Mouse (Mus musculus): ENCODE results near the gene Slain1. TPM values are rescaled to one million over a fixed set of nuclear protein-coding genes. Genes with fewer than 3 reads are reported as not detected.
"Not testable (repeated sequence)": the region's sequence is repeated elsewhere in the genome, so short reads cannot be mapped to it uniquely, and the experiment has no call there.

Gene Slain1
- total RNA-seq, 2 experiments from 2014 or later, result 1.9 to 2.5 TPM

DNA sequence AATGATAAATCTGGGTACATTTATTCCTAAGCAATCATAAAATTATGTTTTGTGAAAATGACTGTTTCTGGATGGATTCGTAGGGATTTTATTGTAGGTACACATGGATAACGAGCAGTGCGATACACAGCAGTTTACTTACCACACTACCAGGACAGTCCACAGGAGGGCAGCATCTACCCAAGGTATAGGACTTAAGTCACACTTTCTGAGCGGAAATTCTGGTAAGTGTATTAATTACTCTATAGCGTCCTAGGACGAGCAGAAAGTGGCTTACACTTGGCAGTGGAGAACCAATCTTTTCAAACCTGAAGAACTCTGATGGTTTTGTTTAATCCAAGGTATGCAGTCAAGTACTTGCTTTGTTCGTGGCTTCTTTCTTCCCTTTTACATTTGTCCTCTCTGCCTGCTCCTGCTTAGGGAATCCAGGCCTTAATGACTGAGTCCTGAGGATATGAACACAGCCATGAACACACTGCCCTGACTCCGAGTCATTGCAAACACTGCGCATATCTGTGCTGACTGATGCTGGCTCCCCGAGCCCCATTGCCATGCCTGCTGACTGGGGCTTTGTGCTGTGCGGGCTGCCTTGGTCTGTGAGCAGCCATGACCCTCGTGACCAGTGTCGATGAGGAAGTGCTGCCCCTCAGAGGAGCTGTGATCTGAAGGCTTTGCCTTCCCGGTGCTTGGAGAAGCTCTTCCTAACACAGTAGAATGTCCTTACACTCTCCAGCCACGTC lies 69.0 kb downstream of the Slain1 start:
- ATAC-seq (replicated peaks; ENCODE audit: low FRiP score, poor library complexity, severe bottlenecking), result peak; percentile 75

DNA sequence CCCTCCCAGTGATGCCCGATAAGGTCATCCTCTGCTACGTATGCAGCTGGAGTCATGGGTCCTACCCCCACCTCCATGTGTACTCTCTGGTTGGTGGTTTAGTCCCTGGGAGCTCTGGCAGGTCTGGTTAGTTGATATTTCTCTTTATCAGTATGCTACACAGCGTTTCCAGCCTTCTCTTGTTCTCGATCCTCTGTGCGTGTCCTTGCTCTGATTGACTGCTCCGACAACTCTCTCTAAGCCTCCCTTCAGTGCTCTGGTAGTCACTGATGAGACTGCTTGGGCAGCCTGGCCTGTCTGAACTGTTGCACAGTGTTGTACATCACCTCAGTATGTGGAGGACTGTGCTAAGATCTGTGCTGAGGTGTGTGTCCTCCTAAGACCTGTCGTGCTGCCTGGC lies 70.1 kb downstream of the Slain1 start:
- no peak for ATAC-seq (replicated peaks; ENCODE audit: low FRiP score, poor library complexity, severe bottlenecking)

DNA sequence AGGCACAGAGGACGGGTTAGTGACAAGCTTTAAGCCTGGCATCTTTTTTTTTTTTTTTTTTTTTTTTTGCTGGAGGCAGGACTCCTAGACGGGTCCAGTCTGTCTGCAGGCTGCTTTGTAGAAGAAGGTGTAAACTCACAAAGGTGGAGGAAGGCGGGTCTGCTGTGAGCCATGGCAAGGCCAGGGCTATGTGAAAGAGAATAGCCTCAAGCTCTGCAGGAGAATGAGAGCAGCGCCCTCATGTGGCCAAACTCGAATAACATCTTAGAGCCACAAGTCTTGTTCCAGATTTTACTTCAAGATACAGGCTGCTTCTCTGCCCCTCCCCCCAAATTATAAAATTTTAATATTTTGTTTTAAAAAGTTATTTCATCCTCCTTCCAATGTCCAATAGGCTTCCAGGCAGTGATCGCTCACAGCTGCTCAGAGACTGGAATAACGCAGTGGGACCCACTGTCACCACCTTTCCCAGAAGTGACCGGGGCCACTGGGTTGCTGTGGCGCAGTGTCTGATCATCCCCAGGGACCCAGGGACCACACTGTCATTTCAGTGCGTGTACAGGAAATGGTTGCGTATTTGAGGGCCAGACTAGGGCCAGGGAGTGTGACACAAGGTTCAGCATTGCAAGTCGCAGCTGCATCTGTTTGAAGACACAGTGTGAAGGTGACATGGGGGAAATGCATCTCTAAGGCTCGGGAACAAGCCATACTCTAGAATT lies 70.8 kb downstream of the Slain1 start:
- ATAC-seq (replicated peaks; ENCODE audit: low FRiP score, poor library complexity, severe bottlenecking), result no peak

DNA sequence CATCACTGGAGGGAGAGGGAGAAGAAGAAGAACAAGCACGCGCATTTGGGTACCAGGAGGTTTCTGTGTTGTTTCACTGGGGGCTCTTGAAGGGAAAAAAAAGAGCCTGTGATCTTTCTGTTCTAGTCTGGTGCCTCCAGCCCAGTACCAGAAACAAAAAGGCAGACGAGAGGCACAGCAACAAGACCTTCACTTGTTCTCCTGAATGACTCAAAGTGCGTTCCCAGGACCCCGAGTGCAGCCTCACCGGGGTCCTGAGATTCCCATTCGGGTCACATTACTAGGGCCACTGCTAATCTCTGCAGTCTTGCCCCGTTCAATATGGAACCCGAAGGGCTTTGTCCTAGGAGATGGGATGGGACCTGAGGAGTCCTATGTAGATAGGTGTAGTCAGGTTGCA lies 73.3 kb downstream of the Slain1 start:
- ATAC-seq (replicated peaks; ENCODE audit: low FRiP score, poor library complexity, severe bottlenecking), result no peak

DNA sequence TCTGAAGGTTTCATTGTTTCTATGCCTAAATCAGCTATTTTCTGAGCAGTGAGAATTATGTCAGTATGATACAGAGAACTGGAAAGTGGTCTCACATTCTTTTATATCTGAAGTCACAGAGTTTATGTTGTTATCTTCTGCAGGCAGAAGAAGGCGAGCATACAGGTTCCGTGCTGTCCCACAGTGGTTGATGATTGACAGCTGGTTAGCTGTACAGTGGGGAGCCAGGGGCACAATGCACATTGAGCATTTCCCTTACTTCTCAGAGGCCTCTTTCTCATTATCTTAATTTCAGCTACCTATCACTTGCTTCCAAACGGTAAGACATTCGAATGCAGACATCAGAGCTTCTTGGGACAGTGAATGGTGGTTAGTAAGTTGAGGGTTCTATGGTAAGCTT lies 73.8 kb downstream of the Slain1 start:
- ATAC-seq (replicated peaks; ENCODE audit: low FRiP score, poor library complexity, severe bottlenecking), result no peak

DNA sequence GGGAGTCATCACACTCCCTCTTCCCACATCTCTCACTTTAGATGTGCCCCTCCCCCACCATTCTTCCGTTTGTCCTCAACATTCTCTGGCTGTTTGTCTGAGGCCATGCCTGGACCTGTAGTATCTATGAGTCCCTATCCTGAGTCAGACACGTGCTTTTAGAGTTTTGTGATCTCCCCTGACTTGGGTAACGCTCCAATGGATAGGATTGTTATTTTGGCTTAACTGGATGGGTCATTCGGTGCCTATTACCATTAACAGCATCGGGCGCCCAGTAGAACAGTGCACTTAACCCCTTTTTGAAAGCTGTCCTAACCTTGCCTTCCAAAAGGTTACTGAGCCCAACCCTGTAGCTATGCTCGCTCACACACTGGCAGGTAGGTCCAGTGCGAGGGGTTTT lies 78.5 kb downstream of the Slain1 start:
- no peak for ATAC-seq (replicated peaks; ENCODE audit: low FRiP score, poor library complexity, severe bottlenecking)

DNA sequence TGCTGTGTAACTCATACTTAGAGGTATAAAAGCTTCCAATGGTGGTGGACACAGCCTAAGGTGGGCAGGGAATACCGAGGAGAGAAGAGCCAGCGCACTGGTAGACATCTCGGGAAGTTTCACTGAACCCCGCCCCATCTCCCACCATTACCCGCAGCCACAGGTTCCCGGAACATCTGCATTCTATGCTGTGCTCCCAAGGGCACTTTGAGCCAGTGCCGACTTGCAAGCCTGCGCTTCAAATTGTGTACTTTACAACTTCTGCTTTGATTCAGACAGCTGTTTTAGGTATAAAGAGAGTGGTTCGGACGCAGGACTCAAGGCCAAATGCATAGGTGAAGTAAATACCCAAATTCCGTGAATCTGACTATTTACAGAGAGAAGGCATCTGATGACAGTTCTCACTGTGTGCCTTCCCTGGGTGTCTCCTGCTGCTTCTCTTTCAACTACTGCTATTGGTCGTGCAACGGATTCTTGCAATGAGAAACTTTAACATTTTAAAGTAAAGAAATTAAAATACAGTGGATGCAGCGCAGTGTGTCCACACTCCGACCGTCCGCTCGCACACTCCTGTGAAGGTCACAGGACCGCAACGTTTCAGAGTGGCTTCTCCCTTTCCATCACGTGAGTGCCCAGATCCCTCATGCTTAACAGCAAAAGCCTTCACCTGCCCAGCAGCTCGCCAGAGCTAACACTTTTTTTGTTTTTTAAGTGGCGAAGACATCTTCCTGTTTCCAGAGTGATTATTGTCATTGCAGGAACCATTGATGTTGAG lies 79.1 kb downstream of the Slain1 start:
- no peak for ATAC-seq (replicated peaks; ENCODE audit: low FRiP score, poor library complexity, severe bottlenecking)

DNA sequence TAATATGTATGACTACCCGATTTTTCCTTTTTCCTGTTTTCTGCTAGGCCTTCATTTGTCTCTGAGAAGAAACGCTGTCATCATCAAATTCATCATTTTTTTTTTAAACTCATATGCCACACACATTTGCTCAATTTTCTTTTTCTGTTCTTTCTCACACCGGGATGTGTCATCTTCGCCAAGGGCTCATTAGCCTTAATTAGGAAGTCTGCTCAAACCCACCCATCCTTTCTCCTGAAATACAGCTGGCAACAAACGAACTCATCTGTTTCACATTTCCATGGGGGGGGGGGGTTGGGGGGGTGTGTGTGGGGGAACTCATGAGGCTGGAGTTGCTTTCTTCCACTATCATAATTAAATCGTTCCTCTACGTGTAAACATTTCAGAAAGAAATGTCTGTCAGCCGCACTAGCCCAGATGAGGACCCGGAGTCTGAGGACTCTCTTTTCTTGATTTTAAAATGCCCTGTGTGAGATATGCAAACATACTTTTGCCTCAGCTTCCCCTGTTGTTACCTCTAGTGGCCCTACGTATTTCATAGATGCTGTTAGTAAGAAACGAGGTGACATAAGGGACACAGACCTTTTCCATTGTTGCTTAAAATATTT lies 79.8 kb downstream of the Slain1 start:
- no peak for ATAC-seq (replicated peaks; ENCODE audit: low FRiP score, poor library complexity, severe bottlenecking)

DNA sequence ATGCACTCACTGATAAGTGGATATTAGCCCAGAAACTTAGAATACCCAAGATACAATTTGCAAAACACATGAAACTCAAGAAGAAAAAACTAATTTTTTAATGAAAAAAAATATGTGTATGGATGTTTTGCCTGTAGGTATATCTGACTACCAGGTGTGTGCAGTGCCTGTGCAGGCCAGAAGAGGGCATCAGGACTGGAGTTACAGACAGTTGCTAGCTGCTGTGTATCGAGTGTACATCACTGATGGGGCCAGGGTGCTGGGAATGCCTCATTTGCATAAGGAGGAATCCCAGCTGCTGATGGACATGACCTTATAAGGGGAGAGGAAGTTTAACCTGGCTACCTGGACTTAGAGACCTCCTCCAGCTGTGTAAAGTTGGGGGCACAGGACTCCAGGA lies 82.6 kb downstream of the Slain1 start:
- ATAC-seq (replicated peaks; ENCODE audit: low FRiP score, poor library complexity, severe bottlenecking), result no peak

DNA sequence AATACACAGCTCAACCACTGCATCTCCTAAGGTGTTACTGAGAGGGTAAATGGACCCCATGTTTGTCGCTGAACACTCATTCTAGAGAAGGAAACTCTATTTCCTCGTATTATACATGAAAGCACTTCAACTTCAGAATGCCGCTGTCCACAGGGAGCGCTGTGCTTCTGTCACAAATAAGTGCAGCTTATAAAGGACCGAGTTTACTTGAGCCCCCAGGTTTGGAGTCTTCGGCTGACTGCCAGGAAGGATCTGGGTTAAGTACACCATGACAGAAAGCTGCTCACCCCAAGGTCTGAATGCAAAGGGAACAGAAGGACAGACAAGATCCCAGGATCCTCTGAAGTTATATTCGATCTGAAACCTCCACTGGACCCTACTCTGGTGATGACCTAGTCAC lies 91.2 kb downstream of the Slain1 start:
- ATAC-seq (replicated peaks; ENCODE audit: low FRiP score, poor library complexity, severe bottlenecking), result no peak

DNA sequence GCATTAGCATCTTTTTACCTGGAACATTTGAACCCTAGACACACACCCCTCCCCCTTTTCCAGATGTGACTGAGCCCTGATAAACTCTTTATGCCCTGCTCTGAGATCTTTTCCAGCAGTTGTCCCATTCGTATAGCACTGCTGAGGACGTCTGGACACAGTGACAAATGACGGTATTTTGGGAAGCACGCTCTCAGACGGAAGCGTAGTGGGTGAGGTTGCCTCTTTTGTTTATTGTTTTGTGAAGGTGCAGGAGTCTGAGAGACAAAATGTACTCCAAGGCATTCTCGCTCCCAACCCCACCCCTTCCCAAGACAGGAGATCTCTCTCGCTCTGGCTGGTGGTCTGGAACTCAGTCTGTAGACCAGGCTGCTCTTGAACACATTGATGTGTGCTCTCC lies 92.1 kb downstream of the Slain1 start:
- ATAC-seq (replicated peaks; ENCODE audit: low FRiP score, poor library complexity, severe bottlenecking), result no peak

DNA sequence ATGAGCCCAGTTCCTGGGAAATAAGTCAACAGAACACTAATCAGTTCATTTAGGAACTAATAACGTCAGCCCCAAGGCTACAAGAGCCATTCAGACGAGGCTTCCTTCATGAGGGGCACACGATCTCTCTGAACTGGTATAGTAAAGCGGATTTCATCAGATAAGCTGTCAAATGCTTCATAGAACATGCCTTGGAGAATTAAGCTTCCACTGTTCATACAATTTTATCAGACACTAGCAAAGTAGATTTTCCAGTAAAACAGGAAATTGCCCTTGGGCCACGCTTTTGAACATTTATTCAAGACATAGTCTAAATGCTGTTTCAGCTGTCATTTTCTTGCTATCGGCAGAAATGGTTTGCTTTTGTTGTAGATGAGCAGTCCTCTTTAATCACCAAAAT lies 97.3 kb downstream of the Slain1 start:
- ATAC-seq (replicated peaks; ENCODE audit: low FRiP score, poor library complexity, severe bottlenecking), result no peak

DNA sequence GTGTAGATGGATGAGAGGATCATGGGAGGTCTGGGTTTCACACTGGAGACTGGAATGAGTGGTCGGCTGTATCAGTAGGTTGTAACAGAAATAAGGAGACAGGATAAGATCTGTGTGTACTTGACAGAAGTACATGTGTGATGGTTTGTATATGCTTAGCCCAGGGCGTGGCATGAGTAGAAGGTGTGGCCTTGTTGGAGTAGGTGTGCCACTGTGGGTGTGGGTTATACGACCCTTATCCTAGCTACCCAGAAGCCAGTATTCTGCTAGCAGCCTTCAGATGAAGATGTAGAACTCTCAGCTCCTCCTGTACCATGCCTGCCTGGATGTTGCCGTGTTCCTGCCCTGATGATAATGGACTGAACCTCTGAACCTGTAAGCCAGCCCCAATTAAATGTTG lies 100.6 kb downstream of the Slain1 start:
- not testable (repeated sequence) for ATAC-seq (replicated peaks; ENCODE audit: low FRiP score, poor library complexity, severe bottlenecking)

DNA sequence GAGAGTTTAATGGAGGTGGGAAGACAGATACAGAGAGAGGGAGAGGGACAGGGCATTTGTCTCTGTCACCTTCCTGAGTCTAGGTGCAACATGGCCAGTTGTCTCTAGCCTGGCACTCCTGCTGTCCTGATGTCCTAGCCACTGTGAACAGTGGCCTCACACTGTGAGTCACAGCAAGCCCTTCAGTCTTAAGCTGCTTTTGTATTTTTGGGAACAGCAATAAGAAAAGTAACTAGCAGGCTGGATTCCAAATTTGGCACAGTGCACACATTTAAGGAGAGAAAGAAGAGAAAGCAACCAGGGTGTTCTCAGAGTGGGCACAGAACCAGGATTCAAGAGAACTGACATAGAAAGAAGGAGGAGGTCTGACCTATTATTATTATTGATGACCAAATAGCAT lies 101.4 kb downstream of the Slain1 start:
- ATAC-seq (replicated peaks; ENCODE audit: low FRiP score, poor library complexity, severe bottlenecking), result no peak

DNA sequence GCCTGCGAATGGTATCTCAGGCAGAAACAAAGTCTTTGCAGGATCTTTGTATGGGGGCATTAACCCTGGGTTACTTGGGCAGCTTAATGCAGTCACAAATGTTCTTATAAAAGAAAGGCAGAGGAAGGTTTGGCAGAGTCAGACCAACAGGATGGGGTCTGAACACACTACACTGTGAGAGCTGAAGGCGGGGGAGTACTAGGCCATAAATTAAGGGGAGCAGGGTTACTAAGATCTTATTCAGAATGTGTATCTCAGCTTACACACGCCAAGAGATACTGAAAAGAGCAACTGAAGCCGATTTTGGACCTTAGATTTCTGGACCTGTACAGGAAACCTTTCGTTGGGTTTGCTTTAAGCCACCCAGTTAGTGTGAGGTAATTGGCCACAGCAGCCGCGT lies 102.7 kb downstream of the Slain1 start:
- no peak for ATAC-seq (replicated peaks; ENCODE audit: low FRiP score, poor library complexity, severe bottlenecking)

DNA sequence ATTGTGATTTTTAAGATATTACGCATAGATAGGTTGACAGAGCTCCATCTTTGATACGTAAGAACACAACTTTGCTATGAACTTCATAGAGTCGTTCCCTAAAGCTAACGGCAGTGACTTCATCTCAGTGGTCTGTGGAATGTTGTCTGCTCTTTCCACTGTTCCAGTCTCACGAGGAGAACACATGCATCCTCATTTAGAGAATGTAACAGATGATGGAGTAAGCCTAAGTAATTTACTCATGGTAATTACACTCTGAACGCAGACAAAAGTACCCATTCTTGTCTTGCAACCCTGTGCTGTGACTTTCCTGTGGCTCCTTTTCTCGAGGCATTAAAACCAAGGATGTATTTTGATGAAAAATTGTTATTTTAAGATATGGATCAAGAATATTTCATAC lies 104.0 kb downstream of the Slain1 start:
- ATAC-seq (replicated peaks; ENCODE audit: low FRiP score, poor library complexity, severe bottlenecking), result no peak

DNA sequence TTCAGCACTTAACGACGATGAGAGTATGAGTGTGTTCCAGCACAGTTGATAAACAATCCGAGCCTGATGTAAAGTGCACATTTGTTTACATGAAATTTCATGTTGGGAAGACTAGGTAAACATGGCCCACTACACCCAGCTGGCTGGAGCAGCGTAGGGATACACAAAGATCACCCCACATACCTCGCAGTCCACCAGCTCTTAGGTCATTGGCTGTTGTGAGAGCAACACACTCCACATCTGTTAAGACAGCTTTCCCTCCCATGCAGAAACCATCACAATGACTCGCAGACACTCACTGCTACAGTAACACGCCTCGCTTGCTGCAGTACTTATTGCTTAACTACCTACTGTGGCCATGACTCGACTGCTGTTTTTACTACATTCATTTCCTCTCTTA lies 104.4 kb downstream of the Slain1 start:
- no peak for ATAC-seq (replicated peaks; ENCODE audit: low FRiP score, poor library complexity, severe bottlenecking)
